In genomic region chr4:134286226-134287167, GRCm38 (mm10) we compare ENCODE assay signal across 8 mouse cellular contexts. TPM values are rescaled to one million over a fixed set of nuclear protein-coding genes. Genes with fewer than 3 reads are reported as not detected.
DNase-seq lines count a peak whose midpoint lies in the region; ATAC-seq and TF ChIP-seq lines count a peak whose summit lies in the region.

No protein-coding gene starts in this region.

- peaks cover 15% of the 10 kb centered on the region for H3K79me2 ChIP-seq in MEL (ENCODE audit: control insufficient read depth, insufficient read depth, low read length, poor library complexity)

- no peak for TF ChIP-seq CTCF in layer of hippocampus, adult 2 months (conservative IDR thresholded peaks at IDR 0.05)
- no peak for TF ChIP-seq CTCF in MEL (IDR thresholded peaks at IDR 0.05 in 2 of 3, conservative IDR thresholded peaks at IDR 0.05 in 1 of 3; ENCODE audit: control insufficient read depth in 1 of 3, insufficient read depth in 1 of 3, low read depth in 2 of 3, low read length in 3 of 3, poor library complexity in 1 of 3, severe bottlenecking in 1 of 3)

- H3K4me1 ChIP-seq in MEL (ENCODE audit: control insufficient read depth in 1 of 2, insufficient read depth in 2 of 2, low read length in 2 of 2), result peaks cover 2 to 21% of the 10 kb centered on the region in 2 experiments; a peak in 3 of 4 replicates
- peaks cover 14% of the 10 kb centered on the region for H3K4me1 ChIP-seq in embryonic facial prominence, embryonic 12.5 days
- peaks cover 15% of the 10 kb centered on the region for H3K4me1 ChIP-seq in midbrain, embryonic 11.5 days (ENCODE audit: control insufficient read depth, insufficient read depth, low read length)

- WGBS in embryonic facial prominence, embryonic 12.5 days, result 3% methylated on average over 59 of the region's 59 CpGs
- 3% methylated on average over 59 of the region's 59 CpGs for WGBS in midbrain, embryonic 11.5 days

- H3K27me3 ChIP-seq in MEL (ENCODE audit: control insufficient read depth in 1 of 2, insufficient read depth in 2 of 2, low read length in 2 of 2), result no peaks in the 10 kb centered on the region
- H3K27me3 ChIP-seq in embryonic facial prominence, embryonic 12.5 days, result no peaks in the 10 kb centered on the region
- no peaks in the 10 kb centered on the region for H3K27me3 ChIP-seq in midbrain, embryonic 11.5 days (ENCODE audit: control insufficient read depth, insufficient read depth, low read length)

- no peak for TF ChIP-seq EP300 in MEL (IDR thresholded peaks at IDR 0.05; ENCODE audit: low read depth in 1 of 2, low read length in 2 of 2)

- no peak for DNase-seq in layer of hippocampus, adult 2 months (ENCODE audit: low spot score in 2 of 2)
- no peak for DNase-seq in layer of hippocampus, postnatal 14 days (ENCODE audit: low spot score in 2 of 2)
- DNase-seq in MEL (ENCODE audit: low read depth, low spot score), result peak; percentile 64
- peak; percentile 54 for DNase-seq in induced T-regulatory cell, adult 2 months (ENCODE audit: low read depth)
- no peak for DNase-seq in midbrain, embryonic 11.5 days (ENCODE audit: low spot score, missing footprints)
- DNase-seq in urinary bladder, adult 18-20 months (ENCODE audit: low spot score in 2 of 2), result no peak
- DNase-seq in gastrocnemius, postnatal 25 days, result no peak

- H3K4me2 ChIP-seq in embryonic facial prominence, embryonic 12.5 days (replicated peaks), result peak overlapping the region; percentile 94
- peak overlapping the region; percentile 90 for H3K4me2 ChIP-seq in midbrain, embryonic 11.5 days

- peak overlapping the region; percentile 99 for H3K9ac ChIP-seq in MEL (ENCODE audit: control insufficient read depth, low read depth, low read length, poor library complexity, severe bottlenecking)
- peak overlapping the region; percentile 93 for H3K9ac ChIP-seq in embryonic facial prominence, embryonic 12.5 days
- peak overlapping the region; percentile 100 for H3K9ac ChIP-seq in midbrain, embryonic 11.5 days (ENCODE audit: low read length)

- no peaks in the 10 kb centered on the region for H3K9me3 ChIP-seq in MEL (replicated peaks; ENCODE audit: insufficient read depth, low read length)
- no peaks in the 10 kb centered on the region for H3K9me3 ChIP-seq in embryonic facial prominence, embryonic 12.5 days
- H3K9me3 ChIP-seq in midbrain, embryonic 11.5 days (ENCODE audit: control insufficient read depth, low read length), result no peaks in the 10 kb centered on the region

- H3K4me3 ChIP-seq in layer of hippocampus, adult 2 months, result peak overlapping the region; percentile 89
- peak overlapping the region; percentile 96 to 97 for H3K4me3 ChIP-seq in MEL (ENCODE audit: control insufficient read depth in 1 of 2, insufficient read depth in 1 of 2, low read depth in 2 of 2, low read length in 2 of 2)
- H3K4me3 ChIP-seq in embryonic facial prominence, embryonic 12.5 days, result peak overlapping the region; percentile 73
- H3K4me3 ChIP-seq in midbrain, embryonic 11.5 days (ENCODE audit: low read depth, low read length), result peak overlapping the region; percentile 98

- TF ChIP-seq RAD21 in MEL (IDR thresholded peaks at IDR 0.05; ENCODE audit: low read depth, low read length), result no peak

- H3K27ac ChIP-seq in layer of hippocampus, adult 2 months, result peak overlapping the region; percentile 98
- H3K27ac ChIP-seq in MEL (ENCODE audit: control insufficient read depth, low read depth, low read length), result peak overlapping the region; percentile 73
- peak overlapping the region; percentile 100 for H3K27ac ChIP-seq in embryonic facial prominence, embryonic 12.5 days
- peak overlapping the region; percentile 100 for H3K27ac ChIP-seq in midbrain, embryonic 11.5 days (ENCODE audit: low read depth, low read length)

- peak; percentile 25 for ATAC-seq in embryonic facial prominence, embryonic 12.5 days (ENCODE audit: insufficient number of reproducible peaks, insufficient read depth, low FRiP score, low TSS enrichment)
- ATAC-seq in midbrain, embryonic 11.5 days (ENCODE audit: low FRiP score), result no peak; the same call in 1 of the 2 replicates

- no peak for TF ChIP-seq POLR2A in MEL (IDR thresholded peaks at IDR 0.05; ENCODE audit: control insufficient read depth in 1 of 2, insufficient read depth in 1 of 2, low read depth in 1 of 2, low read length in 2 of 2, poor library complexity in 1 of 2)

- H3K36me3 ChIP-seq in MEL (ENCODE audit: control insufficient read depth in 1 of 2, insufficient read depth in 2 of 2, low read length in 2 of 2), result peaks cover 8 to 24% of the 10 kb centered on the region in 2 experiments
- peaks cover 20% of the 10 kb centered on the region for H3K36me3 ChIP-seq in embryonic facial prominence, embryonic 12.5 days
- H3K36me3 ChIP-seq in midbrain, embryonic 11.5 days (ENCODE audit: control insufficient read depth, insufficient read depth, low read length), result no peaks in the 10 kb centered on the region; the same call in 1 of the 2 replicates

TF ChIP-seq in MEL, 35 proteins besides CTCF, POLR2A, EP300 and RAD21:
- no peak for TF ChIP-seq KAT2A (conservative IDR thresholded peaks at IDR 0.05; ENCODE audit: low read depth, low read length)
- no peak for TF ChIP-seq MAFK (IDR thresholded peaks at IDR 0.05; ENCODE audit: borderline replicate concordance, low read depth, low read length)
- TF ChIP-seq SIN3A (IDR thresholded peaks at IDR 0.05; ENCODE audit: low read length), result peak; percentile 27; the same call in 1 of the 2 replicates
- TF ChIP-seq ZMIZ1 (IDR thresholded peaks at IDR 0.05; ENCODE audit: low read depth, low read length), result no peak
- TF ChIP-seq ELF1 (IDR thresholded peaks at IDR 0.05; ENCODE audit: low read depth, low read length), result peak; percentile 41; the same call in 1 of the 2 replicates
- TF ChIP-seq POLR2AphosphoS5 (IDR thresholded peaks at IDR 0.05; ENCODE audit: borderline replicate concordance, low read depth, low read length), result no peak
- TF ChIP-seq TBP (IDR thresholded peaks at IDR 0.05; ENCODE audit: low read depth, low read length), result 0 out of 2 replicates have a peak, but pooled peaks have one; percentile 32

RNA-seq across cellular contexts. Expression of gene Pdik1l, which starts 1.2 kb away (rescaled TPM):
- total RNA-seq in layer of hippocampus, adult 2 months (2021), result 10 to 100 TPM; 16.9 to 18.6 TPM
- 10 to 100 TPM; 21.5 to 21.9 TPM for total RNA-seq in layer of hippocampus, postnatal 14 days (2021)
- total RNA-seq in MEL (2012; rRNA removed), result 13.0 and 14.3 TPM in 2 replicates
- polyA plus RNA-seq in MEL (2012; ENCODE audit: insufficient read depth in 1 of 2, insufficient read length in 2 of 2, low read depth in 1 of 2, low replicate concordance in 2 of 2, missing spikeins in 1 of 2), result 10 to 100 TPM; 11.7 to 32.1 TPM
- 22.6 and 24.8 TPM in 2 replicates for polyA plus RNA-seq in embryonic facial prominence, embryonic 12.5 days (2016; fragmentation: Nextera tagmentation; extraction: Ambion mirVana)
- 24.5 and 28.8 TPM in 2 replicates for polyA plus RNA-seq in midbrain, embryonic 11.5 days (2014; fragmentation: Nextera tagmentation; extraction: Ambion mirVana)
- total RNA-seq in gastrocnemius, postnatal 25 days (2021), result 1 to 10 TPM; 2.3 to 3.8 TPM

RNA-seq across cellular contexts. Expression of gene Trim63, which starts 28.4 kb away (rescaled TPM):
- total RNA-seq in layer of hippocampus, adult 2 months (2021), result not detected
- total RNA-seq in layer of hippocampus, postnatal 14 days (2021), result under 1 TPM in 1 of 2 experiments, not detected in 1; 0.21 TPM
- total RNA-seq in MEL (2012; rRNA removed), result not detected in 2 replicates
- not detected for polyA plus RNA-seq in MEL (2012; ENCODE audit: insufficient read depth in 1 of 2, insufficient read length in 2 of 2, low read depth in 1 of 2, low replicate concordance in 2 of 2, missing spikeins in 1 of 2)
- 1.2 and 2.6 TPM in 2 replicates for polyA plus RNA-seq in embryonic facial prominence, embryonic 12.5 days (2016; fragmentation: Nextera tagmentation; extraction: Ambion mirVana)
- polyA plus RNA-seq in midbrain, embryonic 11.5 days (2014; fragmentation: Nextera tagmentation; extraction: Ambion mirVana), result 0.11 TPM in 1 of 2 replicates, not detected in the other
- 100 to 1,000 TPM; 113 to 253 TPM for total RNA-seq in gastrocnemius, postnatal 25 days (2021)

RNA-seq across cellular contexts. Expression of gene Grrp1, which starts 32.6 kb away (rescaled TPM):
- 1 to 10 TPM; 2.7 to 4.0 TPM for total RNA-seq in layer of hippocampus, adult 2 months (2021)
- 1 to 10 TPM; 3.6 to 4.1 TPM for total RNA-seq in layer of hippocampus, postnatal 14 days (2021)
- total RNA-seq in MEL (2012; rRNA removed), result not detected in 2 replicates
- polyA plus RNA-seq in MEL (2012; ENCODE audit: insufficient read depth in 1 of 2, insufficient read length in 2 of 2, low read depth in 1 of 2, low replicate concordance in 2 of 2, missing spikeins in 1 of 2), result not detected
- polyA plus RNA-seq in embryonic facial prominence, embryonic 12.5 days (2016; fragmentation: Nextera tagmentation; extraction: Ambion mirVana), result 6.3 and 6.4 TPM in 2 replicates
- 4.2 and 5.1 TPM in 2 replicates for polyA plus RNA-seq in midbrain, embryonic 11.5 days (2014; fragmentation: Nextera tagmentation; extraction: Ambion mirVana)
- total RNA-seq in gastrocnemius, postnatal 25 days (2021), result 1 to 10 TPM; 3.4 TPM

RNA-seq across cellular contexts. Expression of gene Gm30191, which starts 39.8 kb away (rescaled TPM):
- total RNA-seq in layer of hippocampus, adult 2 months (2021), result not detected
- total RNA-seq in layer of hippocampus, postnatal 14 days (2021), result not detected
- not detected in 2 replicates for total RNA-seq in MEL (2012; rRNA removed)
- not detected for polyA plus RNA-seq in MEL (2012; ENCODE audit: insufficient read depth in 1 of 2, insufficient read length in 2 of 2, low read depth in 1 of 2, low replicate concordance in 2 of 2, missing spikeins in 1 of 2)
- not detected in 2 replicates for polyA plus RNA-seq in embryonic facial prominence, embryonic 12.5 days (2016; fragmentation: Nextera tagmentation; extraction: Ambion mirVana)
- polyA plus RNA-seq in midbrain, embryonic 11.5 days (2014; fragmentation: Nextera tagmentation; extraction: Ambion mirVana), result 0.22 TPM in 1 of 2 replicates, not detected in the other
- total RNA-seq in gastrocnemius, postnatal 25 days (2021), result not detected

RNA-seq across cellular contexts. Expression of gene Zfp593, which starts 41.1 kb away (rescaled TPM):
- 10 to 100 TPM in 1 of 2 experiments, 1 to 10 TPM in 1; 9.0 to 10.0 TPM for total RNA-seq in layer of hippocampus, adult 2 months (2021)
- total RNA-seq in layer of hippocampus, postnatal 14 days (2021), result 10 to 100 TPM; 10.6 to 11.8 TPM
- total RNA-seq in MEL (2012; rRNA removed), result 27.3 and 30.4 TPM in 2 replicates
- 10 to 100 TPM in 1 of 2 experiments, not detected in 1; 33.9 TPM for polyA plus RNA-seq in MEL (2012; ENCODE audit: insufficient read depth in 1 of 2, insufficient read length in 2 of 2, low read depth in 1 of 2, low replicate concordance in 2 of 2, missing spikeins in 1 of 2)
- 19.5 and 19.8 TPM in 2 replicates for polyA plus RNA-seq in embryonic facial prominence, embryonic 12.5 days (2016; fragmentation: Nextera tagmentation; extraction: Ambion mirVana)
- polyA plus RNA-seq in midbrain, embryonic 11.5 days (2014; fragmentation: Nextera tagmentation; extraction: Ambion mirVana), result 16.8 and 17.0 TPM in 2 replicates
- 1 to 10 TPM; 3.3 to 4.4 TPM for total RNA-seq in gastrocnemius, postnatal 25 days (2021)

Comparison
In these comparisons a context has a peak if more than half of its experiments do, and no peak if none do; other contexts are left out.
1. DNase-seq: peak in MEL (single experiment) and induced T-regulatory cell, adult 2 months (single experiment); none in layer of hippocampus, adult 2 months (0 of 2), layer of hippocampus, postnatal 14 days (0 of 2), midbrain, embryonic 11.5 days (single experiment), urinary bladder, adult 18-20 months (0 of 2) and gastrocnemius, postnatal 25 days (single experiment).
2. RNA of gene Trim63, which starts 28.4 kb away (total RNA-seq): 113 to 253 TPM in gastrocnemius, postnatal 25 days; 0.21 TPM in layer of hippocampus, postnatal 14 days, not detected in layer of hippocampus, adult 2 months and not detected in MEL; every median in the first group is over 10 times any median in the second.
3. Peak in every context shown above with its lines, with median percentiles within 50 percentile points of each other: H3K27ac ChIP-seq, H3K4me3 ChIP-seq and H3K9ac ChIP-seq.